Mouse (Mus musculus) thymus, postnatal 14 days (tissue): ENCODE results near the gene Hpn.
A peak's percentile ranks its signal among the peaks of the same experiment; 100 is the strongest.

Source experiments
- DNase-seq: peaks from one replicate; pipeline ENCODE4 v3.0.0; 2021

The Hpn gene

DNA sequence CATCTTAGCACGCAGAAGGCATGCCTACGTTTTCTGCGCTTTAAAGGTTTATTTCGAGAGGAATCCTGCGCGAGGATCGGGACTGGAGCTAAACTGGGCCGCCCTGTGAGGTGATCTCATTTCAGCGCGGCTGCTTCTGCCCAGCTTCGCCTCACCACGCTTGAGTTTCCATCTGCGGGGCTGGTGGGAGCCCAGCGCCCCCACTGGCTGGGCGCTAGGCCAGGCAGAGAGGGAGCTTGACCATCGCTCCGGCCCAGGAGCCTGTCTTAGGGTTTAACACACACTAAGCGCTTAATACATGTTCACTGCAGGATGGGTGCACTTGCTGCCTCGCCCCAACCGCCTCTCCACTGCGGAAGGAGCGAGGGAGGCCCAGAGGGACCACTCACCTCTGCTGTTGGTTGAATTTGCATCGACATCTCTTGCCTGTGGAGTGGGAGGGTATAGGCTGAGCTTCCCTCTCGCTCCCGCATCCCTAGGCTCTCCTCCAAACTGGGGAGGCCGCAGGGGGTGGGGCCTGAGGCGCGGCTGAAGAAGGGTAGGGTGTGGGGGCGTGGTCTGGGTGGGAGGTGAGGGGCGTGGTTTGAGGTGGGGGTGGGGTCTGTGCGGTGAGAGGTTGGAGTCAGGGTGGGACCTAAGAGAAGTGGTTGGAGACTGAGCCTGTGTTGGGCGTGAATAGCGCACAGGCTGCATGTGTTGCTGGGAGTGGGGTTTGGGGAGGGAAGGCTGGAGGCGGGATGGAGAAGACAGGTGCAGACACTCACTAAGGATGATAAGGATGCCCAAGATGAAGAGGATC lies 62.3 kb downstream of the Hpn start:
- no peak for DNase-seq

DNA sequence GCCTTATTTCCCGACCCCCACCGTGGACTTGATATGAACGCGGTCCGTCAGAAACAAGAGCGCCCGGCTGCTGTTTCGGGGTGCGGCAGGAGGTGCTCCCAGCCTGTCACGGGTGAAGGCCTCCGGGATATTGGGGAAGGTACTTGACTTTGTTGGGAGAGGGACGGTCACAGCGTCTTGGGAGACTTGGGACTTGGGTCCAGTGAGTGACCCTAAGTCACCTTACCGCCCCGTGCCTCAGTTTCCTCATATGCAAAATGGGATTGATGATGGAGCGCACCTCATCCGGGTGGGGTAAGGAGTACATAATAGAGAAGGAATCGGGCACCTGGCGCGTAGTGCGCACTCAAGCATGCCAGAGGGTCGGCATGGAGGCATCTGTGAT lies 62.8 kb downstream of the Hpn start:
- no peak for DNase-seq

DNA sequence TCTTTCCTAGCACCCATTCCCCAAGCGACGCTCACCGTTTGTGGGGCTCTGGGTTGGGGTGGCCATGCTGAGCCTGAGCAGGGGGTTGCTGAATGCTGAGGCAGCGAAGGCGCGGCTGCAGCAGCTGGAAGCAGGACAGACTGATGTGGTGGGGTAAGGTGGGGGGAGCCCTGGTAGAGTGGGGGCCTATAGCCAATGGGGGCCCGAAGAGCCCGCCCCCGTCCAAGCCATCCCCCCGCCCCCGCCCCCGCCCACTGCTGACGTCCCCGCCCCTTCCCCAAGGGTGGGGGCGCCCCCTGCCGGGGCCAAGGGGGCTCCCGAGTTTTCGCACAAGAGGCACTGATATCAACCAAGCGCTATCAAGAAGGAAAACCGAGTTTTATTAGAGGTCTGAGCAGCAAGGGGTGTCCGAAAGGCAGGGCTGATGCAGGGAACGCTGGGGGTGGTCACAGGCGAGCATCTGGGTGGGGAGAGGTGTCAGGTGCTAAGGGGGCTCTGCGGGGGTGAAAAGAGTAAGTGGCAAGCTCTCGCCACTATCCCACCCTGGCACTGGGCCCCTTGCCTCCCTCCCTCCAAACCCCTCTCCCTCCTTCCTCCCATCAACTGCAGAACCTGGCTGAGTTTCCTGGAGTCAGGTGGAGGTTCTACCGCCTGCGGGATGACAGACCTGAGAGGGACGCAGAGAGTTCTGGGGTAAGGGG lies 63.6 kb downstream of the Hpn start, which contains the start of gene Fxyd7:
Fxyd7 (minus strand) TSS at position 147 of the 701 bp plus-strand sequence.
- peak; percentile 59 for DNase-seq

DNA sequence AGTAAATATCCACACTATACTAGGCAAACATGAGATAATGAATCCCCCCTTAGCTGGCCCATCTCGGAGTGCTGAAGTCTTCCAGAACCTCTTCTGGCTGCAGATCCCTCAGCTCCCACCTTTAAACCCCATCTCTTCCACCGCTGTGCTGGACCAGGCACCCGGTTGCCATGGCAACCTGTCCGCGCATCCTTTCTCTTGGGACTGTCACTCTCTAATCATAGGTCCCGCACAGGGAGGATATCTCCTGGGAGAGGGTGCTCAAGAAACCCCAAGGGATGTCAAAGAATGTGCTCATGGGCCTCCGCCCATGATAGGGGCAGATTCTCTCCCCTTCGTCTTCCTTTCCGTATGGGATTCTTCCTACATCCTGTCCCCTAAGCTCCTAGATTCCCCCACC lies 64.2 kb downstream of the Hpn start:
- DNase-seq, result no peak

DNA sequence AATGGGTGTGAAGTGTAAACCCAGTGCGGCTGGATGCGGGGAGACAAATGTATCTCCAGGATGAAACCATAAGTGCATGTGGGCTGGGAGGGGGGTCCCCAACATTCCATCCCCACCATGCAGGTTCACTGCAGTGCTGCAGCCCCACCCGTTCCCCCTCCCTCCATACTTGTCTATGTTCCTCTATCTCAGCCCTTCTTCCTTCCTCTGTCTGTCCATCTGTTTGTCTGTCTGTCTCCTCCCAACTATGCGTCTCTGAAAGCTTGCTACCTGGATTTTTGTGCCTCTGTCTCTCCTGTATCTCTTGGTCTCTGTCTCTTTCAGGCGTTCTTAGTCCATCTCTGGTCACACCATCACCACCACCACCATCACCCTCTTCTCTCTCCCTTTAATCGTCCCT lies 64.6 kb downstream of the Hpn start:
- no peak for DNase-seq

DNA sequence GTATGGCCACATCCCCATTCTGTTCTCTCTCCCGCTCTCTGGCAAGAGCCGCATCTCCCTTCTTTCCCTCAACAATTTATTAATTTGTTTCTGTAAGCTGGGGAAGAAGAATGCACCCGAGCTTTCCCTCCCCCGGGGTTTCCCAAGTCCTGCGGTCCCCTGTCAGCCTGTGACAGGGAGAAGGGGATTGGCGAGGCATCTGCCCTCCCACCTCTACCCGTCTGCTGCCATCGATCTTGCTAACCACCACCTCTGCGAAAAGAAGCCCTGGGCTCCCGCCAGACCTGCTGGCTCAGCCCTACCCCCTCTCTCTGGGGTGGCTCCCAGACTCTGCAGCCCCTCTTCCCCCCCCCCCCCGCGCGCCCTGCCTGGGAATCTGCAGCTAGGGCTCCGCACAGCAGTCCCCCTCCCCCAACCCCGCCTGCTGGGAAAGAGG lies 65.2 kb downstream of the Hpn start:
- no peak for DNase-seq

DNA sequence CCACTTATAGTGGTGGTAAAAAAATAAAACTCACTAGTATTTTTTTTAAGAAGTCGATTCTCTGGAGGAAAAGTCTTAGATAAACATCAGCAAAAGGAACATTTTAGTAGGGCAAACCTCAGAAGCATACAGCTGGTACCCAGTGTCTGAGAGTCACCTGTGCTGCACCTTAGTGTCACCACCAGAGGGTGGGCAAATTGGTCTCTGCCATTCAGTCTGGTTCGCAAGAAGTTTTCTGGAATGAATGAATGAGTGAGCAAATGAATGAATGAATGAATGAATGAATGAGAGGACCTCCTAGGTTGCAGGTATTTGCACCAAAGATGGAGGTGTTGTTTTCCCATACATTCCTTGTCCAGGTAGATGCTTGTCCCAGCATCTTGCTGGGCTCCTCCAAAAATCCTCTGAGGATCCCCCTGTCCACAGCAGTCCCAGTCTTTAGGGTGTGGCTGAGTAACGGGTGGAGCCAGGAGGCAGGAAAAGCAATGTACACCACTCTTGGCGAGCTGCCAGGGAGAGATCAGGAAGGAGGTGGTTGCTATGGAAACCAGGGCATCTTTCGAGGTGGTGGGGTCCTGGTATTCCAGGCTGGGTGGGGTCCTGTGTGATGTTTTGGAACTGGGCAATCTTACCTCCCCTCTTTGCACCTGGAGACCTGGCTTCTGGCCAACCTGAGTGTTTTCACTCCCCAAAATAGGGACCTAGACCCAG lies 65.8 kb downstream of the Hpn start:
- DNase-seq, result no peak
